Mouse (Mus musculus): ENCODE measurements at regions not wholly inside any gene's neighbourhood (a gene's known extent, or its start where the extent isn't known, plus 50 kb on each side); places are given as distances from the start of the nearest gene placed in this dataset.

- Histone ChIP-seq H3K4me2 (replicated peaks; ENCODE audit: low read depth, low read length) (no peak overlapping the region), H3K4me1 (ENCODE audit: insufficient read depth, low read depth, low read length) (no peaks in the 10 kb centered on the region; the same call in 1 of the 2 replicates), H3K4me3 (ENCODE audit: low read depth, low read length) (no peak overlapping the region), H3K27me3 (replicated peaks; ENCODE audit: insufficient read depth, low read length) (no peaks in the 10 kb centered on the region), H3K9ac (replicated peaks; ENCODE audit: low read depth) (no peak overlapping the region), H3K36me3 (ENCODE audit: insufficient read depth, low read length) (no peaks in the 10 kb centered on the region), H3K9me3 (ENCODE audit: low read length) (no peaks in the 10 kb centered on the region), H3K27ac (ENCODE audit: low read length) (no peak overlapping the region)
- no peak for TF ChIP-seq CTCF (IDR thresholded peaks at IDR 0.05)
- TF ChIP-seq EP300 (IDR thresholded peaks at IDR 0.05): no peak
- ATAC-seq (peak; percentile 32), DNase-seq (ENCODE audit: low spot score) (peak; percentile 66)
- WGBS: 23% methylated on average over 12 of the region's 12 CpGs
Observed at GRCm38 (mm10) chr16:29881497-29881896, 182.7 kb upstream of the Hes1 start.

GRCm38 (mm10) chr16:29882226-29882972, 181.8 kb upstream of the Hes1 start:
- no peaks in the 10 kb centered on the region; the same call in 1 of the 2 replicates for H3K4me1 ChIP-seq (ENCODE audit: insufficient read depth, low read depth, low read length)
- H3K4me3 ChIP-seq (ENCODE audit: low read depth, low read length): no peak overlapping the region
- no peak overlapping the region for H3K4me2 ChIP-seq (replicated peaks; ENCODE audit: low read depth, low read length)
- TF ChIP-seq EP300 (IDR thresholded peaks at IDR 0.05): no peak
- no peak for TF ChIP-seq CTCF (IDR thresholded peaks at IDR 0.05)
- no peak overlapping the region for H3K27ac ChIP-seq (ENCODE audit: low read length)
- no peaks in the 10 kb centered on the region for H3K36me3 ChIP-seq (ENCODE audit: insufficient read depth, low read length)
- DNase-seq (ENCODE audit: low spot score) (peak; percentile 78), ATAC-seq (peak; percentile 79)
- no peaks in the 10 kb centered on the region for H3K27me3 ChIP-seq (replicated peaks; ENCODE audit: insufficient read depth, low read length)
- no peak overlapping the region for H3K9ac ChIP-seq (replicated peaks; ENCODE audit: low read depth)
- H3K9me3 ChIP-seq (ENCODE audit: low read length): no peaks in the 10 kb centered on the region
- 18% methylated on average over 10 of the region's 10 CpGs for WGBS

DNA sequence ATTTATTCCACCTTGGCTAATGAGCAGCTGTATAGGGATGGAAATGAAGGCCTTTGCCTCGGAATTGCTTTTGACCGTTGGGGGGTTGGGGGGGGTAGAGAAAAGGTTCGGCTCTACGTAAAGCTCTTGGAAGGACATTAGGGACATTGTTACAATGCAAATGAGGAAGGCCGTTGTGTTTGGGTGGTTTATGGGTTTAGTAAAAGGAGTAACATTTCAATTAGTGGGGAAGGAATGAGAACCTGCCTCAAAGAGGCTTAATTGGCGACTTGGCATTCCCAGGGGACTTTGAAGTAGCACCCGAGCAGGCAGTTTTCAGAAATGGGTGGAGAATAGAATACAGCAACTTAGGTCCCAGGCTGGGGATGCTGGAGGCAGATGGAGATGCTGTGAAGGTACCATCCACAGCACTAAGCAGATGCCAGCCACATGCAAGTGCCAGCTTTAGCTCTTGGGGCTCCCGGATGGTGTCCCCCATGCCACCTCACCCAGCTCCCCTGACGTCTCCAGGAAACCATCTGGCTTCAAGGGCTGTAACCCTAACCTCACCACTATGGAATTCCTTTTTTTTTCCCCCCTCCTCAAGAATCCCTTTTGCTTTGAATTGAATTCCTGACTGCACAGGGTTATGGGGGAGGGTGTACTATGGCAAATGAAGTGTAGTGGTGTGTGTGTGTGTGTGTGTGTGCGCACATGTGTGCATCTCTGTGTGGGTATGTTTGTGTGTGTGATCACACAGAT, 180.8 kb upstream of the Hes1 start:
- H3K4me3 ChIP-seq (ENCODE audit: low read depth, low read length): no peak overlapping the region
- no peak overlapping the region for H3K27ac ChIP-seq (ENCODE audit: low read length)
- H3K4me1 ChIP-seq (ENCODE audit: insufficient read depth, low read depth, low read length): no peaks in the 10 kb centered on the region; the same call in 1 of the 2 replicates
- 56% methylated on average over 10 of the region's 10 CpGs for WGBS
- H3K27me3 ChIP-seq (replicated peaks; ENCODE audit: insufficient read depth, low read length): no peaks in the 10 kb centered on the region
- ATAC-seq: no peak
- H3K4me2 ChIP-seq (replicated peaks; ENCODE audit: low read depth, low read length): no peak overlapping the region
- no peak for DNase-seq (ENCODE audit: low spot score)
- no peak overlapping the region for H3K9ac ChIP-seq (replicated peaks; ENCODE audit: low read depth)
- TF ChIP-seq EP300 (IDR thresholded peaks at IDR 0.05) (no peak), CTCF (IDR thresholded peaks at IDR 0.05) (no peak)
- no peaks in the 10 kb centered on the region for H3K9me3 ChIP-seq (ENCODE audit: low read length)
- no peaks in the 10 kb centered on the region for H3K36me3 ChIP-seq (ENCODE audit: insufficient read depth, low read length)

GRCm38 (mm10) chr16:29884899-29885298, 179.3 kb upstream of the Hes1 start:
- no peak overlapping the region for H3K9ac ChIP-seq (replicated peaks; ENCODE audit: low read depth)
- 66% methylated on average over 4 of the region's 4 CpGs for whole genome bisulfite sequencing
- no peaks in the 10 kb centered on the region for H3K36me3 ChIP-seq (ENCODE audit: insufficient read depth, low read length)
- no peak overlapping the region for H3K4me3 ChIP-seq (ENCODE audit: low read depth, low read length)
- TF ChIP-seq CTCF (IDR thresholded peaks at IDR 0.05) (no peak), EP300 (IDR thresholded peaks at IDR 0.05) (no peak)
- no peak overlapping the region for H3K4me2 ChIP-seq (replicated peaks; ENCODE audit: low read depth, low read length)
- H3K4me1 ChIP-seq (ENCODE audit: insufficient read depth, low read depth, low read length): no peaks in the 10 kb centered on the region; the same call in 1 of the 2 replicates
- no peaks in the 10 kb centered on the region for H3K9me3 ChIP-seq (ENCODE audit: low read length)
- ATAC-seq (no peak), DNase-seq (ENCODE audit: low spot score) (no peak)
- H3K27me3 ChIP-seq (replicated peaks; ENCODE audit: insufficient read depth, low read length): no peaks in the 10 kb centered on the region
- no peak overlapping the region for H3K27ac ChIP-seq (ENCODE audit: low read length)

- TF ChIP-seq EP300 (IDR thresholded peaks at IDR 0.05): peak; percentile 52
- TF ChIP-seq CTCF (IDR thresholded peaks at IDR 0.05): peak; percentile 21; the same call in 1 of the 2 replicates
- Histone ChIP-seq H3K4me2 (replicated peaks; ENCODE audit: low read depth, low read length) (no peak overlapping the region), H3K27me3 (replicated peaks; ENCODE audit: insufficient read depth, low read length) (no peaks in the 10 kb centered on the region), H3K4me1 (ENCODE audit: insufficient read depth, low read depth, low read length) (no peaks in the 10 kb centered on the region; the same call in 1 of the 2 replicates), H3K27ac (ENCODE audit: low read length) (no peak overlapping the region), H3K9ac (replicated peaks; ENCODE audit: low read depth) (no peak overlapping the region), H3K36me3 (ENCODE audit: insufficient read depth, low read length) (no peaks in the 10 kb centered on the region), H3K9me3 (ENCODE audit: low read length) (no peaks in the 10 kb centered on the region), H3K4me3 (ENCODE audit: low read depth, low read length) (no peak overlapping the region)
- ATAC-seq (peak; percentile 67), DNase-seq (ENCODE audit: low spot score) (peak; percentile 76)
- 36% methylated on average over 4 of the region's 4 CpGs for WGBS
Observed at GRCm38 (mm10) chr16:29886755-29887154, 177.4 kb upstream of the Hes1 start.

DNA sequence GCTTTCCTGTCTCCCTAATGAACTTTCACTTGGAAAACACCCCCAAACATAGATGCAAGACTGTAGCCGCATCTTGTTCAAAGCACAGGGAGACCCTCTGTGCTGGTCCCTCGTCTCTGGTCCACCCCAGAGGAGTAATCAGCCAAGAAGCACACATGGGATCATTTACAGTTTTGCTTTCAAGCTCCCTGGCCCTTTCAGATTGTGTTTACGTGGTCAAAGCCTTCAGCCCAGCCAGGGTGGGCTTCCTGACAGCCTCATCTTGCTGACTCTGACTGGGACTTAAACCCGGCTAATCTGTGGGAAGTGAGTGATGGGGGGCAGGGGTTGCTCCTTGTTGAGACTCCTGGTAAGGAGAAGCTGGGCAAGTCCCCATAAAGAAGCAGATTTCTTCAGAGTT, 174.8 kb upstream of the Hes1 start:
- ATAC-seq (no peak), DNase-seq (ENCODE audit: low spot score) (no peak)
- no peak for TF ChIP-seq EP300 (IDR thresholded peaks at IDR 0.05)
- no peak for TF ChIP-seq CTCF (IDR thresholded peaks at IDR 0.05)
- no peak overlapping the region for H3K27ac ChIP-seq (ENCODE audit: low read length)
- H3K36me3 ChIP-seq (ENCODE audit: insufficient read depth, low read length): no peaks in the 10 kb centered on the region
- 68% methylated on average over 4 of the region's 4 CpGs for WGBS
- H3K4me2 ChIP-seq (replicated peaks; ENCODE audit: low read depth, low read length): no peak overlapping the region
- H3K9me3 ChIP-seq (ENCODE audit: low read length): no peaks in the 10 kb centered on the region
- H3K4me3 ChIP-seq (ENCODE audit: low read depth, low read length): no peak overlapping the region
- no peak overlapping the region for H3K9ac ChIP-seq (replicated peaks; ENCODE audit: low read depth)
- H3K4me1 ChIP-seq (ENCODE audit: insufficient read depth, low read depth, low read length): 0 out of 2 replicates have a peak, but pooled peaks cover 3% of the 10 kb centered on the region
- H3K27me3 ChIP-seq (replicated peaks; ENCODE audit: insufficient read depth, low read length): no peaks in the 10 kb centered on the region
